Mouse (Mus musculus) cerebellum, postnatal 36 days (tissue): Measurements from ENCODE around the gene Cftr.

Experiments used
- DNase-seq, 2 experiments: peaks; one replicate each; pipeline ENCODE4 v3.0.0; 2021 to 2022; ENCODE audit warnings: mixed read lengths in 2 of 2

The Cftr gene

GRCm38 (mm10) chr6:18170311-18170922, at the start of gene Cftr:
TSS of gene Cftr (plus strand) at chr6:18170687.
- DNase-seq: no peak

- DNase-seq: no peak
Measured at GRCm38 (mm10) chr6:18127206-18127983, 43.1 kb upstream of the Cftr start.

DNA sequence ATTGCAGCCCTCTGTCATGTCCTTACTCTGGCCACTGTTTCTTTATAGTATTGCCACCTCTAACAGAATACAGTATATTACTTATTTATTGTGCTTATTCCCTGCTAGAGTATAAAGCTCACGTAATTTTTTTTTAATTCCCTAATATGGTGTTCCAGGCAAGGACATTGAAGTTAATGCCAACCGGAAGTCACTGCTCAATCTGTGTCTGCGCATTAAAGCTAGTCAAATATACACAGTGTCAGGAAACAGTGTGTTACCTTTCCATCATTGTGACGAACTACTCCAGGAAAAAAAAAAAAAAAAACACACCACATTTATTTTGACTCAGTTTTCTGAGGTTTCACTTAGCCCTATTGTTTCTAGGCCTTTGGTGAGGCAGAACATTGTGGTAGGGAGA, 42.4 kb upstream of the Cftr start:
- DNase-seq: no peak

GRCm38 (mm10) chr6:18135246-18135645, 35.2 kb upstream of the Cftr start:
- DNase-seq: no peak

- peak in 1 of 2 experiments; percentile 7 for DNase-seq
Measured at GRCm38 (mm10) chr6:18153031-18153430, 17.5 kb upstream of the Cftr start.

- DNase-seq: no peak
Measured at GRCm38 (mm10) chr6:18169618-18170017, 869 bp upstream of the Cftr start.

GRCm38 (mm10) chr6:18171614-18172013, 1.1 kb downstream of the Cftr start:
- DNase-seq: no peak

DNA sequence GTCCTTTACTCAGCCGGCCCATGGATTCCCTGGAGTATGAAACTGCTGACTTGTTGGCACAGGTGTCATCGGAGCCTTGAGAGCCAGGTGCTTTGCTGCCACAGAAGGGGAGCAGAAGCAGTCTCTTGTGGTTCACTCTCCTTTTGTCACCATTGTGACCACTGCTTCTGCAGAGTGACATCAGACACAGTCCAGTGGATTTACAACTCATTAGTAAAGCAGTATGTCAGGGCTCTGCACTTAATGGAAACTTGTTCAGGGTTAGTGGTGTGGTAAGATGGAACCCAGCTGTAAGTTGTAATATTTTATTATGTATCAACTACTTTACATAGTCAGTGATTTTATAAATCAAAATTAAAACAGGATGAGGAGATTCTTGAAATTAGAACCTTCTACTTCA, 7.0 kb downstream of the Cftr start:
- DNase-seq: no peak

GRCm38 (mm10) chr6:18180665-18181064, 10.2 kb downstream of the Cftr start:
- DNase-seq: no peak

DNA sequence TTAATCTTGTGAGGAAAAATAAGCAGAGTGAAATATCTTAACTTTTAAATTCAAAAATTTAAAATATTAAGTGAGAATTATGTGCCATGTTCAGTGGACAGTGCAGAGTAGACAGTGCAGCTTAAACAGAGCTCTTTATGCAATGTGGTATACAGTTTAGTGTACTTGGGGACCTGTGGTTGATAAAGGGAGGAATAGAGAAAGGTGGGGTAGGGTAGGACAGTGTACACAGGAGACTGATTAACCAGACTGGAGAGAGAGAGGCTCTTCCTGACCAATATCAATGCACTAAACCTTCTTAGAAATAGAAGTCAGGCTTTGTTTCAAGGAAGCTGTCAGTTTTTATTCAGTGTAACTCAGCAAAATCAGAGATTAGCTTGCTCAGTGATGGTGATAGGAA, 12.4 kb downstream of the Cftr start:
- DNase-seq: no peak

GRCm38 (mm10) chr6:18220691-18221090, 50.2 kb downstream of the Cftr start:
- no peak for DNase-seq

- no peak for DNase-seq
Measured at GRCm38 (mm10) chr6:18223206-18223605, 52.7 kb downstream of the Cftr start.

DNA sequence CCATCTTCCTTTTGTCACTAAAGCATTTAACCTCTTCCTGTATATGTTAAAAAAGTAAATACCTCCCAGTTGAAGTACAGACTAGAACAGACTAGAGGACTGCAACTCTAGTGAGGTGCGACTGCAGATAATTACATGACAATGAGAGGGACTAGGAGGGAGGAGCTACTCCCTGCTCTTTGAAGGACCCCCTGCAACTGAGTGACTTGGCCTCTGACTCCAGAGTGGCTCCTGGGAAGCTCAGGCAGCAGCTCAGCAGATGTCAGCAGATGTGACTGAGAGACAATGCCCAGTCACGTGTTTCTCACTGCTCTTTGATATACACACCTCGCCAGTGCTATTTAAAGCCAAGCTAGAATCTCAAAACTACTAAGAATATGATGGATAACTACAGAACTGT, 54.7 kb downstream of the Cftr start:
- no peak for DNase-seq

DNA sequence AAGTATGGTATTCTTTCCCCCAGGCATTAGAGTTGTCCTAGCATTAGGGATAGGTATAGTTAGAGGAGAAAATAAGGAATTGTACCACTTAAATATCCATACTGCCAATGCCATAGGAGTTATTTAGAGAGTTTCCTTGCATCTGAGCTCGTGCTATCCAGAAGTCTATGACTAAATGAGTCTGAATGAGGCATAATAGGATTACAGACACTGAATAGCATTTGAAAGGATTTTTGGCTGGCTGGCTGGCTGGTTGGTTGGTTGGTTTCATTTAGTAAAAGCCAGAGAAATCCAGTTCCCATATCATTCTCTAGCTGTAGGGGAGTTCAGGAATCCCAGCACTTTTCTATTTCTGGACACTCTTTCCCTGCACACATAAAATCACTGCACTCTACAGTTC, 76.0 kb downstream of the Cftr start:
- DNase-seq: no peak

DNA sequence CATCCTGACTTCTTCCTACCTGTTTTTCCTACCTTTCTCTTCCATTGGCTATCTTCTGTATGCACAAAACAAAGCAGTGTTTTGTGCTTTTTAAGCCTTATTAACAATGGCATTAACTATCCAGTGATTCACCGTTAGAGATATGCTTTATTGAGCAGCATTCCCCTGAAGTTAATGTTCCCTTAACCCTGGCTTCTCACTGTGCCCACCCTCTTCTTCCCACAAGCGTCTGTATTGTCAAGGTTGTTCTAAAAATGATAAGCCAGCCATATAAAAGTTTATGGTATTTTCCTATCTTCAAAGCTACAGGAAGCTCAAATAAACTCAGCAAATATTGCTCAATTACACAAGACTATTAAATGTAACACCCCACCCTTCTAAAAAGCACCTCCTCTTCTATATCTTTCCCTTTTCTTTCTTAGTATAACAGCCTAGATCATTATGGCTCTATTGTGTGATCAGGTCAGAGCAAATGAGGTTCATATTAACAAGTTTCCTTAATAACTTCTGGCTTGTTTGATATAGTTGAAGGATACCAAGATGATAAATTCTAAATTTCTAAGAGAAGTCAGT, 77.5 kb downstream of the Cftr start:
- no peak for DNase-seq

- no peak for DNase-seq
Measured at GRCm38 (mm10) chr6:18248464-18248863, 78.0 kb downstream of the Cftr start.

DNA sequence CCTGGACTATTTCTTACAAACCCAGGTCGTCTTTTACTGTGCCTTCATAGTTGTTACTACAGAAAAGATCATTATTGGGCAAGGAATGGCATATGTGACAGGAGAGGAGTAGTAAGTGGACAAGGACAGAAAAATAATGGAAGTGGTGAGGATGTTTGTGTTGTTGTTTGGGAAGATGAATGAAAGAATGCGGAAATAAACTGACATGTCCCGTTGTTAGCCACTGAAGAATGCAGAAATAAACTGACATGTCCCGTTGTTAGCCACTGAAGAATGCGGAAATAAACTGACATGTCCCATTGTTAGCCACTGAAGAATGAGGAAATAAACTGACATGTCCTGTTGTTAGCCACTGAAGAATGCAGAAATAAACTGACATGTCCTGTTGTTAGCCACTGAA, 84.1 kb downstream of the Cftr start:
- no peak for DNase-seq

DNA sequence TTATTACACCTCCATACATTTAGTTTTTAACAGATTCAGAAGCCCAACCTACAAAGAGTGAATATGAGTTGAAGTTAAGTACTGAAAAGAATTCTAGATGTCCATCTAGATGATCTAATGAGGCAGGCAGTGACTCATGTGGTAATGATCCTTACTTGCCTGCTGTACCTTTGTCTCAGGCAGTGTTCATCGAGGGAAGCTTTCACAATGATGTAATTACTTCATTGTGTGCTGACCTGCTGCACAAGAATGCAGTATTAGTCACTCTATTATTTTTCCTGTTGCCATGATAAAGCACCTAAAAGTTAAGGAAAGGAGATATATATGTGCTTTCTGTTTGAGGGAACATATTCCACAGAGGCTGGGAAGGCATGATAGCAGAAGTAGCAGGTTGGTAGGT, 100.5 kb downstream of the Cftr start:
- no peak for DNase-seq

- no peak for DNase-seq
Measured at GRCm38 (mm10) chr6:18300781-18301180, 130.3 kb downstream of the Cftr start.

- DNase-seq: no peak
Measured at GRCm38 (mm10) chr6:18302105-18302504, 131.6 kb downstream of the Cftr start.

DNA sequence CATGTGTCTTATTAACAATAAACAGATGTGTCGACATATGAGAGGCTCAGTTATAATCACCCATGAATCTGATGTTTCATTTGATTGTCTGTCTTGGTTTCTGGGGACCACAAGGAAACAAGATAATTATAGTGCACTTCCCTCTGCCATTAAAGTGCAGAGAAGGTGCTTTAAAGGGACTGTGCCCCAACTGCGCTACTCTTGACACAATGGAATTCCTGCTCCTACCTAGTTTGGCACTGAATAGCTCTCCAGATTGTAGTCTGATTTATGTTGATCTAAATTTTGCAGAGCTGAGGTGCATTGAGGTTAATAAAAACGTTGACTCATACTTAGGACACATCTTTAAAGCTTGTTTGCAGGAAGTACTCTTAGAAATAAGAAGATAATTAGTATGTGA, 132.7 kb downstream of the Cftr start:
- no peak for DNase-seq

GRCm38 (mm10) chr6:18305130-18305529, 134.6 kb downstream of the Cftr start:
- DNase-seq: no peak

DNA sequence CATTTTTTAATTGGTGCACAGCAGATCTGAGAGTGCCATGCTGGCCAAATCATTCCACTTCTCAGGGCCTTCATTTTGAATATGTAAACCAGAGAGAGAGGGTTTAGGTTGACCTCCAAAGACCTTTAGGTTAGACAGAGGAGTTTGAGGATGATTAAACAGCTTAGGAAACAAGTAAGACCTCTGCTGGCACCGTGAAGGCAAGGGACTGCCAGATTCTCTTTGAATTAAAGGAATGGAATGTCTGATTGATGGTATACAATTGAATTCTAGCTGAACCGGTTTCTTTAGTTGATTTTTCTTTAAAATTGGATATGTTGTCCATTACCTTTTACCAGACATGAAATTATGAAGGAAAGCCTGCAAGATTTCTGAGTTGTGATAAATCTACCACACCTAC, 140.5 kb downstream of the Cftr start:
- DNase-seq: no peak

GRCm38 (mm10) chr6:18314365-18314943, 144.0 kb downstream of the Cftr start:
- no peak for DNase-seq
